Mouse (Mus musculus) kidney, postnatal 0 days (tissue): ENCODE measurements around the gene Vwa3b. TPM values are rescaled to one million over a fixed set of nuclear protein-coding genes. Genes with fewer than 3 reads are reported as not detected.
"Not testable (repeated sequence)": the region's sequence is repeated elsewhere in the genome, so short reads cannot be mapped to it uniquely, and the experiment has no call there.

Experiments
- ATAC-seq: fragments of 200-750 bp; cut with Nextera tagmentation; replicated peaks from 2 replicates; pipeline ENCODE4 v1.8.0; 2017; ENCODE audit warnings: low read depth, moderate number of reproducible peaks, moderate TSS enrichment, moderate library complexity; ENCODE audit not compliant: low FRiP score
- DNase-seq: peaks from one replicate; pipeline ENCODE4 v3.0.0-alpha.2; 2016; ENCODE audit warnings: low spot score
- H3K27ac ChIP-seq: fragments of 300-500 bp; sonication (generic); 2 replicates; pipeline ENCODE4 v1.5.1; 2014; ENCODE audit warnings: mild to moderate bottlenecking
- H3K27me3 ChIP-seq: fragments of 300-500 bp; sonication (generic); 2 replicates; pipeline ENCODE4 v1.6.1; 2014; ENCODE audit warnings: low read length, mixed read lengths; ENCODE audit not compliant: insufficient read depth
- H3K36me3 ChIP-seq: fragments of 300-500 bp; sonication (generic); 2 replicates; pipeline ENCODE4 v1.6.1; 2014; ENCODE audit warnings: low read length, mixed read lengths; ENCODE audit not compliant: insufficient read depth
- H3K4me1 ChIP-seq: fragments of 300-500 bp; sonication (generic); replicated peaks from 2 replicates; pipeline ENCODE4 v1.6.1; 2014; ENCODE audit warnings: antibody characterized with exemption, low read length, mixed read lengths; ENCODE audit not compliant: insufficient read depth
- H3K4me2 ChIP-seq: fragments of 300-500 bp; sonication (generic); 2 replicates; pipeline ENCODE4 v1.6.1; 2014; ENCODE audit warnings: mild to moderate bottlenecking, low read length, moderate library complexity, mixed read lengths
- H3K4me3 ChIP-seq: fragments of 300-500 bp; sonication (generic); replicated peaks from 2 replicates; pipeline ENCODE4 v1.5.1; 2014; ENCODE audit warnings: low read depth, low read length
- H3K9ac ChIP-seq: fragments of 300-500 bp; sonication (generic); 2 replicates; pipeline ENCODE4 v1.6.1; 2014; ENCODE audit warnings: low read depth, low read length
- H3K9me3 ChIP-seq: fragments of 300-500 bp; sonication (generic); replicated peaks from 2 replicates; pipeline ENCODE4 v1.6.1; 2016; ENCODE audit warnings: low read length, inconsistent platforms, mixed read lengths
- CTCF ChIP-seq: IDR thresholded peaks from 2 replicates; pipeline ENCODE4 v1.5.1; 2016; ENCODE audit warnings: antibody characterized with exemption, low read depth, mild to moderate bottlenecking, moderate library complexity
- WGBS: fragments of 180-500 bp; shearing (Covaris S2); extraction: QIAGEN DNeasy Blood & Tissue Kit; methylation state at CpG from one replicate; pipeline ENCODE4 v1.1.7; 2014; 5-methylcytosine and 5-hydroxymethylcytosine counted together
- polyA plus RNA-seq: library from polyadenylated mRNA; unstranded; fragments of >200 nt; fragmentation: Nextera tagmentation; extraction: Ambion mirVana; gene quantifications from 2 replicates; pipeline ENCODE4 v1.2.1, GENCODE M21; 2015

The Vwa3b gene
- polyA plus RNA-seq, 1 experiment from 2014 or later: 0.24 TPM

GRCm38 (mm10) chr1:36996561-36997213, 29.7 kb upstream of the Vwa3b start:
- H3K9me3 ChIP-seq: no peaks in the 10 kb centered on the region
- no peak overlapping the region for H3K9ac ChIP-seq
- DNase-seq: peak; percentile 79
- no peak for TF ChIP-seq CTCF
- WGBS: 31% methylated on average over 6 of the region's 6 CpGs
- no peak overlapping the region for H3K4me3 ChIP-seq
- H3K27me3 ChIP-seq: no peaks in the 10 kb centered on the region
- ATAC-seq: 0 out of 2 replicates have a peak, but pooled peaks have one; percentile 33
- peak overlapping the region; percentile 63 for H3K27ac ChIP-seq
- H3K4me2 ChIP-seq: no peak overlapping the region
- no peaks in the 10 kb centered on the region for H3K4me1 ChIP-seq
- H3K36me3 ChIP-seq: no peaks in the 10 kb centered on the region

- no peaks in the 10 kb centered on the region for H3K36me3 ChIP-seq
- H3K9me3 ChIP-seq: no peaks in the 10 kb centered on the region
- H3K9ac ChIP-seq: no peak overlapping the region
- H3K27me3 ChIP-seq: no peaks in the 10 kb centered on the region
- no peak for ATAC-seq
- no peaks in the 10 kb centered on the region for H3K4me1 ChIP-seq
- 47% methylated on average over 5 of the region's 5 CpGs for WGBS
- DNase-seq: no peak
- H3K4me2 ChIP-seq: no peak overlapping the region
- H3K27ac ChIP-seq: no peak overlapping the region
- no peak for TF ChIP-seq CTCF
- no peak overlapping the region for H3K4me3 ChIP-seq
Observed at GRCm38 (mm10) chr1:37000307-37000706, 26.1 kb upstream of the Vwa3b start.

- H3K4me1 ChIP-seq: no peaks in the 10 kb centered on the region
- no peak overlapping the region for H3K27ac ChIP-seq
- H3K27me3 ChIP-seq: no peaks in the 10 kb centered on the region
- 48% methylated on average over 7 of the region's 7 CpGs for WGBS
- H3K36me3 ChIP-seq: no peaks in the 10 kb centered on the region
- H3K9ac ChIP-seq: no peak overlapping the region
- H3K9me3 ChIP-seq: no peaks in the 10 kb centered on the region
- ATAC-seq (no peak), DNase-seq (no peak)
- no peak overlapping the region for H3K4me3 ChIP-seq
- no peak for TF ChIP-seq CTCF
- H3K4me2 ChIP-seq: no peak overlapping the region
Observed at GRCm38 (mm10) chr1:37001636-37002315, 24.6 kb upstream of the Vwa3b start.

GRCm38 (mm10) chr1:37002316-37003008, 23.9 kb upstream of the Vwa3b start:
- 57% methylated on average over 3 of the region's 3 CpGs for WGBS
- Histone ChIP-seq H3K9me3 (no peaks in the 10 kb centered on the region), H3K4me3 (no peak overlapping the region), H3K4me2 (no peak overlapping the region), H3K4me1 (no peaks in the 10 kb centered on the region), H3K9ac (no peak overlapping the region), H3K36me3 (no peaks in the 10 kb centered on the region), H3K27me3 (no peaks in the 10 kb centered on the region), H3K27ac (no peak overlapping the region)
- ATAC-seq (no peak), DNase-seq (no peak)
- no peak for TF ChIP-seq CTCF

- no peaks in the 10 kb centered on the region for H3K9me3 ChIP-seq
- DNase-seq: no peak
- no peaks in the 10 kb centered on the region for H3K4me1 ChIP-seq
- no peak overlapping the region for H3K4me2 ChIP-seq
- no peaks in the 10 kb centered on the region for H3K27me3 ChIP-seq
- no peak overlapping the region for H3K4me3 ChIP-seq
- TF ChIP-seq CTCF: no peak
- no peak for ATAC-seq
- no peak overlapping the region for H3K27ac ChIP-seq
- H3K9ac ChIP-seq: no peak overlapping the region
- no peaks in the 10 kb centered on the region for H3K36me3 ChIP-seq
- 58% methylated on average over 8 of the region's 8 CpGs for WGBS
Observed at GRCm38 (mm10) chr1:37004533-37004932, 21.9 kb upstream of the Vwa3b start.

- no peak overlapping the region for H3K27ac ChIP-seq
- no peak for TF ChIP-seq CTCF
- H3K4me2 ChIP-seq: no peak overlapping the region
- H3K36me3 ChIP-seq: no peaks in the 10 kb centered on the region
- ATAC-seq: no peak
- no peak for DNase-seq
- H3K9me3 ChIP-seq: no peaks in the 10 kb centered on the region
- WGBS: 88% methylated on average over 5 of the region's 5 CpGs
- H3K4me3 ChIP-seq: no peak overlapping the region
- H3K27me3 ChIP-seq: no peaks in the 10 kb centered on the region
- H3K9ac ChIP-seq: no peak overlapping the region
- H3K4me1 ChIP-seq: no peaks in the 10 kb centered on the region
Observed at GRCm38 (mm10) chr1:37005036-37005435, 21.4 kb upstream of the Vwa3b start.

- H3K4me2 ChIP-seq, H3K27ac ChIP-seq, H3K36me3 ChIP-seq, H3K9ac ChIP-seq, H3K4me1 ChIP-seq, H3K9me3 ChIP-seq, ATAC-seq, DNase-seq, H3K4me3 ChIP-seq, H3K27me3 ChIP-seq: not testable (repeated sequence)
- WGBS: 86% methylated on average over 11 of the region's 11 CpGs
Observed at GRCm38 (mm10) chr1:37006529-37006928, 19.9 kb upstream of the Vwa3b start.
